Comparison of ENCODE assay signal across 8 mouse cellular contexts in genomic region chr2:160433252-160433651, GRCm38 (mm10).
A peak's percentile ranks its signal among the peaks of the same experiment; 100 is the strongest.
DNase-seq lines count a peak whose midpoint lies in the region; ATAC-seq and TF ChIP-seq lines count a peak whose summit lies in the region.

No protein-coding gene starts in this region.

- TF ChIP-seq EP300 in heart, postnatal 0 days (IDR thresholded peaks at IDR 0.05; ENCODE audit: low read depth), result no peak

- peaks cover 19% of the 10 kb centered on the region for H3K4me1 ChIP-seq in heart, postnatal 0 days (ENCODE audit: control insufficient read depth, insufficient read depth)
- peaks cover 6% of the 10 kb centered on the region; the same call in 1 of the 2 replicates for H3K4me1 ChIP-seq in lung, embryonic 15.5 days
- peaks cover 6% of the 10 kb centered on the region; the same call in 1 of the 2 replicates for H3K4me1 ChIP-seq in stomach, embryonic 16.5 days (ENCODE audit: control insufficient read depth, insufficient read depth, low read length)

- peak overlapping the region; percentile 43; the same call in 1 of the 2 replicates for H3K27ac ChIP-seq in heart, postnatal 0 days (ENCODE audit: low read depth)
- H3K27ac ChIP-seq in lung, embryonic 15.5 days, result no peak overlapping the region
- 0 out of 2 replicates have a peak overlapping the region, but pooled peaks have one; percentile 36 for H3K27ac ChIP-seq in stomach, embryonic 16.5 days (ENCODE audit: low read length)

- no peak overlapping the region for H3K9ac ChIP-seq in heart, postnatal 0 days (replicated peaks; ENCODE audit: low read depth, low read length)
- H3K9ac ChIP-seq in lung, embryonic 15.5 days, result no peak overlapping the region
- no peak overlapping the region for H3K9ac ChIP-seq in stomach, embryonic 16.5 days (ENCODE audit: low read length)

- no peak for TF ChIP-seq CTCF in heart, postnatal 0 days (IDR thresholded peaks at IDR 0.05; ENCODE audit: low read depth)

- WGBS in heart, postnatal 0 days, result 41% methylated on average over 9 of the region's 10 CpGs
- WGBS in lung, embryonic 15.5 days, result 21% methylated on average over 10 of the region's 10 CpGs
- 34% methylated on average over 10 of the region's 10 CpGs for WGBS in stomach, embryonic 16.5 days

- peak; percentile 57 to 78 for DNase-seq in urinary bladder, postnatal 4 days (ENCODE audit: low spot score in 2 of 2)
- no peak for DNase-seq in urinary bladder, postnatal 10 days (ENCODE audit: low spot score)
- peak; percentile 55 for DNase-seq in forelimb bud, embryonic 11.5 days (ENCODE audit: low read depth, low spot score)
- DNase-seq in heart, postnatal 0 days (ENCODE audit: low spot score), result peak; percentile 40
- DNase-seq in layer of hippocampus, adult 8-10 months (ENCODE audit: low spot score in 2 of 2), result peak; percentile 80 to 88

- peak; percentile 85 for ATAC-seq in heart, postnatal 0 days (ENCODE audit: insufficient read depth, low read depth)
- peak; percentile 84 for ATAC-seq in lung, embryonic 15.5 days (ENCODE audit: borderline replicate concordance, extremely low read depth, low FRiP score, low TSS enrichment)
- peak; percentile 88 for ATAC-seq in stomach, embryonic 16.5 days (ENCODE audit: insufficient read depth, low FRiP score)
- no peak for ATAC-seq in granulocyte monocyte progenitor cell, adult 5-6 weeks (replicated peaks; ENCODE audit: poor library complexity, severe bottlenecking)

- no peak overlapping the region for H3K4me3 ChIP-seq in heart, postnatal 0 days (ENCODE audit: low read depth, low read length)
- no peak overlapping the region for H3K4me3 ChIP-seq in lung, embryonic 15.5 days
- H3K4me3 ChIP-seq in stomach, embryonic 16.5 days (replicated peaks; ENCODE audit: low read length), result no peak overlapping the region

- H3K36me3 ChIP-seq in heart, postnatal 0 days (replicated peaks; ENCODE audit: control insufficient read depth, insufficient read depth, low read length), result no peaks in the 10 kb centered on the region
- no peaks in the 10 kb centered on the region for H3K36me3 ChIP-seq in lung, embryonic 15.5 days
- no peaks in the 10 kb centered on the region for H3K36me3 ChIP-seq in stomach, embryonic 16.5 days (ENCODE audit: control insufficient read depth, insufficient read depth, low read length)

- H3K4me2 ChIP-seq in heart, postnatal 0 days (ENCODE audit: low read depth, low read length), result no peak overlapping the region
- no peak overlapping the region for H3K4me2 ChIP-seq in lung, embryonic 15.5 days
- no peak overlapping the region for H3K4me2 ChIP-seq in stomach, embryonic 16.5 days (ENCODE audit: low read depth, low read length)

- 0 out of 2 replicates have a peak, but pooled peaks cover 3% of the 10 kb centered on the region for H3K9me3 ChIP-seq in heart, postnatal 0 days (replicated peaks; ENCODE audit: control insufficient read depth, low read length)
- no peaks in the 10 kb centered on the region for H3K9me3 ChIP-seq in lung, embryonic 15.5 days
- no peaks in the 10 kb centered on the region for H3K9me3 ChIP-seq in stomach, embryonic 16.5 days (replicated peaks; ENCODE audit: control insufficient read depth, low read length)

- H3K27me3 ChIP-seq in heart, postnatal 0 days (ENCODE audit: control insufficient read depth, insufficient read depth, low read length), result no peaks in the 10 kb centered on the region
- no peaks in the 10 kb centered on the region for H3K27me3 ChIP-seq in lung, embryonic 15.5 days
- no peaks in the 10 kb centered on the region; the same call in 1 of the 2 replicates for H3K27me3 ChIP-seq in stomach, embryonic 16.5 days (ENCODE audit: control insufficient read depth, insufficient read depth, low read length)
